Mouse (Mus musculus): ENCODE results near the gene Gm20521. TPM values are rescaled to one million over a fixed set of nuclear protein-coding genes. Genes with fewer than 3 reads are reported as not detected.

Gm20521 gene
- 0.30 TPM in 1 of 2 replicates, not detected in the other for polyA plus RNA-seq (2015; fragmentation: Nextera tagmentation; extraction: Ambion mirVana)

- Histone ChIP-seq H3K9ac (peak within 1 kb of the TSS; percentile 81), H3K27me3 (peaks cover 4% of the 10 kb centered on the region; the same call in 1 of the 2 replicates), H3K27ac (peak within 1 kb of the TSS; percentile 90), H3K9me3 (replicated peaks) (no peaks in the 10 kb centered on the region), H3K4me1 (peaks cover 24% of the 10 kb centered on the region), H3K4me3 (peak within 1 kb of the TSS; percentile 68), H3K36me3 (ENCODE audit: poor library complexity, severe bottlenecking) (peaks cover 21% of the 10 kb centered on the region), H3K4me2 (peak within 1 kb of the TSS; percentile 72)
- WGBS, result under 1% methylated on average over 26 of the region's 27 CpGs
- ATAC-seq, result peak; percentile 86
Measured at GRCm38 (mm10) chr14:54883154-54884021, at the start of gene Gm20521, which contains the start of gene Bcl2l2. TSS of gene Gm20521 (plus strand) at chr14:54883441. TSS of gene Bcl2l2 (plus strand) at chr14:54883377.

- Histone ChIP-seq H3K27ac (no peak overlapping the region), H3K4me2 (no peak overlapping the region), H3K9me3 (replicated peaks) (no peaks in the 10 kb centered on the region), H3K36me3 (ENCODE audit: poor library complexity, severe bottlenecking) (no peaks in the 10 kb centered on the region), H3K4me1 (no peaks in the 10 kb centered on the region), H3K9ac (no peak overlapping the region), H3K4me3 (no peak overlapping the region), H3K27me3 (no peaks in the 10 kb centered on the region; the same call in 1 of the 2 replicates)
- WGBS, result 3% methylated on average over 4 of the region's 4 CpGs
- 0 out of 2 replicates have a peak, but pooled peaks have one; percentile 27 for ATAC-seq
Measured at GRCm38 (mm10) chr14:54843461-54843860, 39.8 kb upstream of the Gm20521 start.

GRCm38 (mm10) chr14:54855726-54856125 is 27.5 kb upstream of the Gm20521 start:
- Histone ChIP-seq H3K4me1 (no peaks in the 10 kb centered on the region), H3K4me3 (no peak overlapping the region), H3K27me3 (no peaks in the 10 kb centered on the region), H3K9ac (no peak overlapping the region), H3K36me3 (ENCODE audit: poor library complexity, severe bottlenecking) (peaks cover 43% of the 10 kb centered on the region), H3K9me3 (replicated peaks) (no peaks in the 10 kb centered on the region), H3K4me2 (no peak overlapping the region), H3K27ac (no peak overlapping the region)
- ATAC-seq, result no peak
- WGBS, result 98% methylated on average over 3 of the region's 3 CpGs

GRCm38 (mm10) chr14:54856703-54857102 is 26.5 kb upstream of the Gm20521 start:
- Histone ChIP-seq H3K9me3 (replicated peaks) (no peaks in the 10 kb centered on the region), H3K4me2 (no peak overlapping the region), H3K36me3 (ENCODE audit: poor library complexity, severe bottlenecking) (peaks cover 43% of the 10 kb centered on the region), H3K27me3 (no peaks in the 10 kb centered on the region), H3K4me1 (no peaks in the 10 kb centered on the region), H3K4me3 (no peak overlapping the region), H3K9ac (no peak overlapping the region), H3K27ac (no peak overlapping the region)
- whole genome bisulfite sequencing, result 89% methylated on average over 7 of the region's 7 CpGs
- ATAC-seq, result no peak

- Histone ChIP-seq H3K4me2 (no peak overlapping the region), H3K9me3 (replicated peaks) (no peaks in the 10 kb centered on the region), H3K27me3 (no peaks in the 10 kb centered on the region), H3K9ac (no peak overlapping the region), H3K27ac (no peak overlapping the region), H3K4me3 (no peak overlapping the region), H3K36me3 (ENCODE audit: poor library complexity, severe bottlenecking) (peaks cover 43% of the 10 kb centered on the region), H3K4me1 (no peaks in the 10 kb centered on the region)
- no peak for ATAC-seq
- 96% methylated on average over 9 of the region's 9 CpGs for WGBS
Measured at GRCm38 (mm10) chr14:54857891-54858290, 25.4 kb upstream of the Gm20521 start.

- no peak for ATAC-seq
- Histone ChIP-seq H3K4me3 (no peak overlapping the region), H3K4me2 (no peak overlapping the region), H3K27me3 (no peaks in the 10 kb centered on the region), H3K9ac (no peak overlapping the region), H3K9me3 (replicated peaks) (no peaks in the 10 kb centered on the region), H3K36me3 (ENCODE audit: poor library complexity, severe bottlenecking) (peaks cover 28% of the 10 kb centered on the region), H3K4me1 (peaks cover 8% of the 10 kb centered on the region), H3K27ac (no peak overlapping the region)
- 45% methylated on average over 2 of the region's 2 CpGs for WGBS
Measured at GRCm38 (mm10) chr14:54860511-54860910, 22.7 kb upstream of the Gm20521 start.

GRCm38 (mm10) chr14:54863501-54864312 is 19.5 kb upstream of the Gm20521 start:
- Histone ChIP-seq H3K4me2 (peak overlapping the region; percentile 84), H3K9me3 (replicated peaks) (no peaks in the 10 kb centered on the region), H3K4me3 (peak overlapping the region; percentile 96), H3K27me3 (no peaks in the 10 kb centered on the region), H3K27ac (peak overlapping the region; percentile 36), H3K4me1 (peaks cover 8% of the 10 kb centered on the region), H3K36me3 (ENCODE audit: poor library complexity, severe bottlenecking) (0 out of 2 replicates have a peak, but pooled peaks cover 4% of the 10 kb centered on the region), H3K9ac (peak overlapping the region; percentile 95)
- under 1% methylated on average over 55 of the region's 56 CpGs for WGBS
- ATAC-seq, result peak; percentile 100

GRCm38 (mm10) chr14:54864313-54865036 is 18.8 kb upstream of the Gm20521 start:
- Histone ChIP-seq H3K9ac (peak overlapping the region; percentile 95), H3K4me1 (peaks cover 8% of the 10 kb centered on the region), H3K36me3 (ENCODE audit: poor library complexity, severe bottlenecking) (0 out of 2 replicates have a peak, but pooled peaks cover 4% of the 10 kb centered on the region), H3K4me2 (peak overlapping the region; percentile 84), H3K4me3 (peak overlapping the region; percentile 96), H3K9me3 (replicated peaks) (no peaks in the 10 kb centered on the region), H3K27me3 (no peaks in the 10 kb centered on the region), H3K27ac (peak overlapping the region; percentile 58; the same call in 1 of the 2 replicates)
- peak; percentile 12; the same call in 1 of the 2 replicates for ATAC-seq
- 17% methylated on average over 21 of the region's 21 CpGs for WGBS

GRCm38 (mm10) chr14:54865626-54866025 is 17.6 kb upstream of the Gm20521 start:
- H3K36me3 ChIP-seq (ENCODE audit: poor library complexity, severe bottlenecking), result no peaks in the 10 kb centered on the region
- no peak overlapping the region for H3K4me2 ChIP-seq
- H3K27ac ChIP-seq, result no peak overlapping the region
- H3K9me3 ChIP-seq (replicated peaks), result no peaks in the 10 kb centered on the region
- 85% methylated on average over 5 of the region's 5 CpGs for WGBS
- H3K4me3 ChIP-seq, result no peak overlapping the region
- no peak overlapping the region for H3K9ac ChIP-seq
- no peak for ATAC-seq
- H3K4me1 ChIP-seq, result peaks cover 8% of the 10 kb centered on the region
- no peaks in the 10 kb centered on the region for H3K27me3 ChIP-seq

GRCm38 (mm10) chr14:54866268-54866667 is 17.0 kb upstream of the Gm20521 start:
- H3K4me3 ChIP-seq, result no peak overlapping the region
- H3K27me3 ChIP-seq, result no peaks in the 10 kb centered on the region
- peaks cover 8% of the 10 kb centered on the region for H3K4me1 ChIP-seq
- H3K4me2 ChIP-seq, result no peak overlapping the region
- no peak overlapping the region for H3K27ac ChIP-seq
- 62% methylated on average over 3 of the region's 3 CpGs for WGBS
- no peaks in the 10 kb centered on the region for H3K36me3 ChIP-seq (ENCODE audit: poor library complexity, severe bottlenecking)
- no peaks in the 10 kb centered on the region for H3K9me3 ChIP-seq (replicated peaks)
- no peak overlapping the region for H3K9ac ChIP-seq
- no peak for ATAC-seq

- Histone ChIP-seq H3K4me2 (no peak overlapping the region), H3K4me1 (peaks cover 8% of the 10 kb centered on the region), H3K27me3 (no peaks in the 10 kb centered on the region), H3K9me3 (replicated peaks) (no peaks in the 10 kb centered on the region), H3K27ac (no peak overlapping the region), H3K4me3 (no peak overlapping the region), H3K9ac (no peak overlapping the region), H3K36me3 (ENCODE audit: poor library complexity, severe bottlenecking) (no peaks in the 10 kb centered on the region)
- ATAC-seq, result no peak
- WGBS, result 52% methylated on average over 5 of the region's 5 CpGs
Measured at GRCm38 (mm10) chr14:54866936-54867335, 16.3 kb upstream of the Gm20521 start.

Measured in forebrain, embryonic 13.5 days (tissue).